Mouse (Mus musculus) granulocyte monocyte progenitor cell, adult 5-6 weeks (primary cell): ENCODE measurements at regions not wholly inside any gene's neighbourhood (a gene's known extent, or its start where the extent isn't known, plus 50 kb on each side); places are given as distances from the start of the nearest gene placed in this dataset.

Experiments used
- ATAC-seq: replicated peaks from 2 replicates; pipeline ENCODE4 v1.8.0; 2016; ENCODE audit warnings: mild to moderate bottlenecking, moderate TSS enrichment, inconsistent platforms; ENCODE audit not compliant: poor library complexity, severe bottlenecking

DNA sequence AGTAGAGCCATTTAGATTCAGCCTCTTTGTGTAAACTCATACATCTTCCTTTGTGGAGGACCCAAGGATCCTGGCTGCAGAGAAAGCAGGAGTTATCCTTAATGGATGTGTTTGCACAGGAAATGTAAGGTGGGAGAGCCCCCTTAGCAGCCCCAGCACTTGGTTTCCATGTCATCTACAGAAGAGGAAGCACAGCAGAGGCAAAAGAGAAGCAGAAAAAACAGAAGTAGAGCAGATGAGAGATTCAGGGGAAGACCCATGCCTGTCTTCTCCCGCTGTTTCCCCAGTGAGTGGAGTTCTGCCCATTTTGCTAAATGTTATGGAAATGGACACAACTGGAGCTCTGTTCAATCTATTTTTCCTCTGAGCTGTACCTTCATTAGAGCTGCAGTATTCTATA lies 57.8 kb upstream of the Dgkh start:
- peak; percentile 70 for ATAC-seq

DNA sequence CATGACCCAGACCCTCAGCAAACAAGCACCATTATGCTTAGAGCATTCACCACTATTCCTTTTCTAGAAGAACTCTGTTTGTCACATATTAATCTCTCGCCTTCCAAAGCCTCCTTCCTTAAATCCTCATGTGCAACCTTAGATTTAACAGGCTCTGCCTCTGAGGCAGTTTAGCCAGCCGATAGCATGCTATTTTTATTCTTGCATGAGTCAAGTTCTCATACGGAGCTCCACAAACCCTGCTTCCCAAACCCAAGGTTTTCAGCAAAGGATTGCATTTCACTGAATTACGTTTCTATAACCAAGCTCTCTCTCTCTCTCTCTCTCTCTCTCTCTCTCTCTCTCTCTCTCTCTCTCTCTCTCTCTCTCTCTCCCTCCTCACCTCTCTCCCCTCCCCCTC lies 52.1 kb upstream of the Vwa8 start:
- ATAC-seq, result no peak

DNA sequence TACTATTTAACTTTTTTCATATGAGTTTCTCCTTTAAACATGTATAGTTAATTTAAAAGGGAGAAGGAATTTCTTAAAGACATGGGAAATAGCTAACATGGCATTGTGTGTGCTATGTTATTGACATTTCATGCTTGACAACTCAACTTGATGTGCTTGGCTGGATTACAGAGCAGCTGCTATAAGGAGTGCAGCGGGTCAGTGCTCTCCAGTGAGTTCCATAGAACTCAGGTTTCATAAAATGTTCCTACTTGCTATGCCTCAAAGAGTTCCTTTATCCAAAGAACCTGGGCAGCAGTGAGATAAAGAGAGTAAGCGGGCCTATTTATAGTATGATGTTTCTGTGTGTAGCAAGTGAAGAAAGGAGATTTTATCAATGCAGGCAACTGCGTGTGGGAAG lies 50.4 kb upstream of the Vwa8 start:
- ATAC-seq, result no peak
